Mouse (Mus musculus): Measurements from ENCODE around the gene Rnf138rt1. TPM values are rescaled to one million over a fixed set of nuclear protein-coding genes. Genes with fewer than 3 reads are reported as not detected.

The Rnf138rt1 gene
- polyA plus RNA-seq, 1 experiment, result not detected

- TF ChIP-seq CTCF (IDR thresholded peaks at IDR 0.05; ENCODE audit: insufficient read depth, low read depth, low read length), result no peak
- no peak for TF ChIP-seq POLR2A (IDR thresholded peaks at IDR 0.05; ENCODE audit: insufficient read depth, low read depth, low read length)
- Histone ChIP-seq H3K27ac (ENCODE audit: insufficient read depth, low read depth, low read length) (no peak overlapping the region), H3K4me1 (ENCODE audit: control insufficient read depth, insufficient read depth, low read length) (no peaks in the 10 kb centered on the region), H3K4me3 (ENCODE audit: insufficient read depth, low read depth, low read length) (no peak overlapping the region)
- 26% methylated on average over 12 of the region's 12 CpGs for WGBS
Measured at GRCm38 (mm10) chrX:163722785-163723577, 38.1 kb downstream of the Rnf138rt1 start.

GRCm38 (mm10) chrX:163720597-163720996 lies 40.5 kb downstream of the Rnf138rt1 start:
- Histone ChIP-seq H3K4me1 (ENCODE audit: control insufficient read depth, insufficient read depth, low read length) (no peaks in the 10 kb centered on the region), H3K27ac (ENCODE audit: insufficient read depth, low read depth, low read length) (no peak overlapping the region), H3K4me3 (ENCODE audit: insufficient read depth, low read depth, low read length) (no peak overlapping the region)
- TF ChIP-seq CTCF (IDR thresholded peaks at IDR 0.05; ENCODE audit: insufficient read depth, low read depth, low read length) (no peak), POLR2A (IDR thresholded peaks at IDR 0.05; ENCODE audit: insufficient read depth, low read depth, low read length) (no peak)
- 61% methylated on average over 2 of the region's 2 CpGs for WGBS

Other genes with a start within 250 kb of the Rnf138rt1 start
- gene Grpr, start 211.7 kb downstream of the Rnf138rt1 start, polyA plus RNA-seq (2012; ENCODE audit: insufficient read depth, insufficient read length, low replicate concordance, missing spikeins), result not detected in 2 replicates
- gene Ap1s2, start 147.7 kb upstream of the Rnf138rt1 start, polyA plus RNA-seq (2012; ENCODE audit: insufficient read depth, insufficient read length, low replicate concordance, missing spikeins), result not detected in 2 replicates
- gene Zrsr2, start 197.3 kb upstream of the Rnf138rt1 start, polyA plus RNA-seq (2012; ENCODE audit: insufficient read depth, insufficient read length, low replicate concordance, missing spikeins), result not detected in 2 replicates

Measured in olfactory bulb, adult 2 months (tissue).